Mouse (Mus musculus) heart, postnatal 25 days (tissue): ENCODE results near the gene Ankmy2. TPM values are rescaled to one million over a fixed set of nuclear protein-coding genes. Genes with fewer than 3 reads are reported as not detected.
"Not testable (repeated sequence)": the region's sequence is repeated elsewhere in the genome, so short reads cannot be mapped to it uniquely, and the experiment has no call there.

Experiments used
- DNase-seq: peaks from one replicate; pipeline ENCODE4 v3.0.0; 2022; ENCODE audit warnings: low spot score
- intact Hi-C: fragments of 180-260 bp; cut with DNase I; formaldehyde crosslinking; loops from one replicate; pipeline ENCODE4 v1.15.1; 2025
- total RNA-seq, 2 experiments: library from RNA; stranded (reverse); gene quantifications; 2 replicates each; pipeline ENCODE4 v1.2.3; 2021

Ankmy2 gene
- total RNA-seq, 2 experiments from 2014 or later = 15.5 to 17.1 TPM

DNA sequence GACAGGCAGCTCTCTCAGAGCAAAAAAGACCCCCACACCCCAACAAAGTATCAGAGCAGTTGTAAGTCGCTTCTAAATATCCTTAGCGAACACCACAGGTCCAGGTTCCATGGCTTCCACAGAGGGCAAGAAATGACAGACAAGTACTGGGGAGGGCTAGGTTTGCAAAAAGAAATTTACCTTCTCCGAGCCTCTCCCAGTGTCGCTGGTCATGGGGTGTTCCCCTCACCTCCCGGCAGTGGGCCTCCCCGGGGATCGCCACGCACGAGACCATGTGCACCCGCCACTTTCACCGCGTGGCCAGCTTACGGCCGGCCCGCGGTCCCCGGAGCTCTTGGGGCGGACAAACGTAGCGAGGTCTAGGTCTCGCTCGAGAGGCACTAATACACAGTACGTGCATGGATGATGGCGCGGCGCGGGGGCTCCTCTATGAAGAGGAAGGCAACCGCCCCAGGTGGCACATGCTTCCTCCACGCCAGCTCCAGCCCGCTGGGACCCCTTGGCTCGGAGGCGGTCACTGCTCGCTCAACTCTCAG lies 745 bp upstream of the Ankmy2 start:
- intact Hi-C loops = loop anchor here (5.0 kb wide), 2 partner anchors 44 to 129 kb away; no protein-coding TSS in a partner anchor
- DNase-seq = no peak

DNA sequence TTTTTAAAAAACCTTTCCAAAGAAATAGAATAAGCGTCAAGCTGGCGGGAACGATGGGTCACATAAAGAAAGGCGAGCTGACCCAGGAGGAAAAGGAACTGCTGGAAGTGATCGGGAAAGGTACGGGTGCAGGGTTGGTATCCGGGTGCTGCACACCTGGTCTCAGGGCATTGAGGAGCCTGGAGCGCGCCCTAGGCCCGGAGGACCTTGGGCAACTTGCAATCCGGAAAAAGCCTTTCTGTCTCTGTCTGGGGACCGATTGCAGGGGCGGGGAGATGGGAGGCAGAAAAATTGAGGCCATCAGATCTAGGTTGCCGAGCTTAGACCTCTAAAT lies 357 bp downstream of the Ankmy2 start:
- intact Hi-C loops = loop anchor here (5.0 kb wide), 2 partner anchors 45 to 130 kb away; no protein-coding TSS in a partner anchor
- DNase-seq = no peak

DNA sequence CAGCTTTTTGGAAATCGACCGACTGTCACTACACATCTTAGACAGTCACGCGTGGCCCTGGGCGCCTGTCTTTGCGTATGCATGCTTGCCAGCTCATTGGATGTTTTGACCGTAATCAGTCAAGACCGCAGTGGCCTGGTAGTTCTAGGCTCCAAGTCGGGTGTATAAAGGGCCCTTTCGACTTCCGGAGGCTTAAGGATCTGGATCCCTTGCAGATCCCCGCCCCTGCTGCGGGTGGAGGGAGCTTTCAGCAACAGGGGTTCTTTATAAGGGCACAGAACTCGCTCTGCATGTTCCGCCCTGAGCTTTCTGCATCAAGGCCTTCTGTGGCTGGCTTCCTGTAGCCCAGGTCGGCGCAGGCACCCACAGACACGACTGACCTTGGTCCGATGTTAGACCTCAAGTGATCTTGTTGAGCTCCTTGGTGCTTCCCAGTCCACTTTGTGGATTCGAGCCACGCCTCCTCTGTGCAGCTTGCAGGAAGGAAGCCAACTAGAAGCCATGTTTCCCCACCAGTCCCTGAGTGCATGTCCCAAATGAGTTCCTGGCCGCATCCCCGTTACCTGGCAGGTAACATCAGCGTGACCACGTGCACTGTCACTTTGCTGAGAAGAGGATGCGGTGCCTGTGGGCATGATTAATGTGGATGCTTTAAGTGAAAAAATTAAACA lies 859 bp downstream of the Ankmy2 start, which contains the start of gene Bzw2:
Gene Bzw2 (minus strand): TSS at position 443 of the 671 bp plus-strand sequence.
- intact Hi-C loops = loop anchor here (5.0 kb wide), 2 partner anchors 45 to 130 kb away; no protein-coding TSS in a partner anchor
- peak; percentile 66 for DNase-seq

GRCm38 (mm10) chr12:36164126-36164791 lies 7.3 kb downstream of the Ankmy2 start:
- DNase-seq = no peak
- intact Hi-C loops = no loop called here

DNA sequence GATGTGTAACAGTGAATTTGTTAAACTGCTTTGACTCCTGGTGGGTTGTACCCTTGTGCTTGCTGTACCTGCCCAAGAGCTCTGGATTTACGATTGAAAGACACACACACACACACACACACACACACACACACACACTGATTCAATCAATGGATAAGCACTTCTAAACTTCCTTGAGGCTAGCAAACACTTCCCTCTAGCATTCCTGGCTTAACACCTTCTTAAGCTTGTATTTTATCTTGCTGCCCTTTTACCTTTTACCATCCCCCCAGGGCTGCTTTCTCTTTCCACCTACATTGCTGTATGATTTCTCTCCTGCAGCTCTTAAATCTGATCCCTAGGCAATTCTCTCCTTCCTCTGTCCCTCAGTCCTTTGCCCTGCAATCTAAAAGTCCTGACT lies 8.4 kb downstream of the Ankmy2 start:
- intact Hi-C loops = no loop called here
- no peak for DNase-seq

- DNase-seq = no peak
- intact Hi-C loops = no loop called here
Observed at GRCm38 (mm10) chr12:36177227-36177626, 20.3 kb downstream of the Ankmy2 start.

DNA sequence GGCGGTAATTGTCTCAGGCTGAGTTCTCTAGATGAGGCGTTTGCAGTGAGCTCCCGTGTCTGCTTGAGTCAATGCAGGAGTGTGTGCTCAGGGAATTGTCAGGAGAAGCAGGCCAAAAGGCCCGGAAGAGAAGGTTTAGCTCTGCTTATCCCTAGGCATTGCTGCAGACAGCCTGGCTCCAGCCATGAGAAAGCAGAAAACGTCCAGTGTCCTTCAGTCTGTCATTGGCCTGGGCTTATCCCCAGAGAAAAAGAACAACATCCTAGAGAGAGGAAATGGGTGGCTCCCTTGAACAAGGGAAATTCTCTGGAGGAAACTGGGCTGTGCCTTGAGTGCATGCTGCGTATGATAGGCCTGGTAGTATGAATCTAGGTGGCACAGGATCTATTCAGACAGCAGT lies 25.7 kb downstream of the Ankmy2 start:
- DNase-seq = peak; percentile 19
- intact Hi-C loops = no loop called here

DNA sequence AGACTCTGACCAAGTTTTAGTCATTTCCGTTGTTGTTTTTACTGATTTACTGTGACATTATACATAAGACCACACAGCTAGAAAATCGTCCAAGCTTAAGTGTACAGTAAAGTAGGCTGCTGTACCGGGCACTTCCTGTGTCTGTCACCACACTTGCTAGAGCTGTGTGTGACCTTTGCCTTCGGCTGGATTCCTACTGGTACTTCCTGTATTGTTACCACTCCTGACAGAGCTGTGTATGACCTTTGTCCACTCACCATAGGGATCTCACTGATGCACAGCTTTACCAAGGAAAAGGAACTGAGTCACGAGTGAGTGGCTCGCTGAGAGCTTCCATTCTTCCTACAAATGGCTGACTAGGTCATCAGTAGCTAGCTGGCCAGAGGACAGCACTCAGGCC lies 30.2 kb downstream of the Ankmy2 start:
- intact Hi-C loops = no loop called here
- no peak for DNase-seq

GRCm38 (mm10) chr12:36189610-36190009 lies 32.7 kb downstream of the Ankmy2 start:
- no peak for DNase-seq
- intact Hi-C loops = loop anchor here (10.0 kb wide), 1 partner anchor 295 kb away; no protein-coding TSS in a partner anchor

DNA sequence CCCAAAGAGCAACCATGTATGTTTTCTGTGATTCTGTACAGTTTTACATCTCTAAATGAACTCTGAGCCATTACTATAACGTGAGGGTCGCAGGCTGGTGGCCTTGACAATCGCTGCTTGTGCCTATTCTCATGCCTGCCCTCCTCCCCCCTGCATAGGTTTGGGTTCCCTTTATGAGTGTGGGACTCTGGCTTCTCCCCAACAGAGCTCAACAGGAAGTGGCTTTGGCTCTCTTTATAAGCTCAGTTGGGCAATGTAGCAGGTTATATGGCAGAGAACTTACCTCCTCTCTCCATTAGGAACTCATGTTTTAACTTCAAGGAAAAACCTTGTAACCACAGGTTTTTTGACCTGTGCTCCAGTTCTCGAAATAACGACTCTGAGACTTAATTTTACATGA lies 33.4 kb downstream of the Ankmy2 start:
- intact Hi-C loops = loop anchor here (10.0 kb wide), 1 partner anchor 296 kb away; no protein-coding TSS in a partner anchor
- DNase-seq = no peak

- DNase-seq = no peak
- intact Hi-C loops = loop anchor here (10.0 kb wide), 1 partner anchor 300 kb away; no protein-coding TSS in a partner anchor
Observed at GRCm38 (mm10) chr12:36194976-36195375, 38.1 kb downstream of the Ankmy2 start.

GRCm38 (mm10) chr12:36205579-36206119 lies 48.7 kb downstream of the Ankmy2 start:
- intact Hi-C loops, DNase-seq: not testable (repeated sequence)

- peak; percentile 41 for DNase-seq
- intact Hi-C loops = no loop called here
Observed at GRCm38 (mm10) chr12:36207072-36207799, 50.3 kb downstream of the Ankmy2 start.

DNA sequence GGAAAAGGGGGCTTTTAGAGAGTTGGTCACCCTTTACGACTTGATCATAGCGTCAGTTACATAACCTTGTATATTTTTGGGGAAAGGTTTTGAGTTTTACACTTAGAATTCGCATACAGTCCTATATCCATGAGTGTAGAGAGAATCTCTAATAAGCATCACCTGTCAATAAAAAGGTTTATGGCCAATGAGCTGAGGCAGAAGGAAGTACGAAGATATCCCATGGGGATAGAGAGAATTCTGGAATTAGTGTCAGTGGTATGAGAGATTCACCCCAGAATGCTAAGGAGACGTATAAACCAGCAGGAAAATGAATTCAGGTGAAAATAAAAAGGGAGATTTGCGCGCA lies 50.9 kb downstream of the Ankmy2 start:
- intact Hi-C loops = no loop called here
- DNase-seq = no peak

GRCm38 (mm10) chr12:36208456-36208855 lies 51.5 kb downstream of the Ankmy2 start:
- intact Hi-C loops = no loop called here
- DNase-seq = no peak

DNA sequence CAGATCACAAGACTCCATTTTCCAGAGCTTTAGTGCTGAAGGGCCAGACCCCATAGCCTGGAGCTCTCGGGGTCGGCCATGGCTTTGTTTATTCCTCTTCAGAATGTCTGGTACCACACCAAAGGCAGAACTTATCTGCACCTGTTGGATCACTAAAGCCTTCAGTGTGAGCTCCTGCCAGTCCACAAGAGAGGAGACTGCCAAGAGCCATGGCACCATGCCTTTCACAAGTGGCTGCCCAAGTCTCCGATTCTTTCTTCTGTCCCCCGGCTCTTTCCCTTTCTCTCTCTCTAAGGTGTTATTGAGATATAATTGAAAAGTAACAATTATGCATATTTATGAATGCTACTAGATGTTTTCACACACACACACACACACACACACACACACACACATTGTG lies 53.2 kb downstream of the Ankmy2 start:
- intact Hi-C loops = loop anchor here (10.0 kb wide), 2 partner anchors 175 to 1245 kb away; partner anchors contain the start of genes D630036H23Rik and Ispd
- DNase-seq = no peak

DNA sequence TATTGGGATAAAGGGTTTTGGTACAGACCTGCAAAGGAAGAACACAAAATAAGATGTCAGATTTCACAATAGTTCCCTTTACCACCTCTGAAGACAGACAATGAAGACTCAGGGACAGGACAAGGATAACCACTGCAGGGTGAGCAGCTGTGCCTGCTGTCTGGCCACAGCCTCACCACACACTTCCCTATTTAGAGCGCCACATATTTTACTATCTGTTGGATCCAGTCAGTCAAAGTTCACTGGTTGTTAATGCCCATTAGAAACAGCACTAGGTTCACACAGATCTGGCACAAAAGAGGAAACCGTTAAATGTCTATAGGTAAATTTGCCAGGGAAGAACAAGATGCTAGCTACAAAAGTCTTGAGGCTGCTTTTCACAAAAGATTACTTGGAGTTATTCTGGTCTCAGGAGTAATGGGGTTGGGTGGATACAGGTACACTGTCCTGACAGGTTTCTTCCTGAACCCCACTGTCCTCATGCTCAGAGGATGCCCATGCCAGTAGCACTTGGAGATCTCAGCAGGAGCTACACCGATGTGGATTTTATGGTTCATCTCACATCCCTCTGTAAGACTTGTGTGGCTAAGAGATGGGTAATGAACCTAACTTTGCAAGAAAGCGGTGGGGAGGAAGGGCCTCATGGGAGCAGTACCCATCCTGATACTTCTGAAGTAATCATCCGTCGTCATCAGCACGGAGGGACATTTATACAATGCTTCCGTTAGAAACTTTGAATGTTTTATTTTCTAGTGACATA lies 57.7 kb downstream of the Ankmy2 start:
- no peak for DNase-seq
- intact Hi-C loops = loop anchor here (1.0 to 10.0 kb wide), 3 partner anchors 170 to 1240 kb away; partner anchors contain the start of genes D630036H23Rik and Ispd

- no peak for DNase-seq
- intact Hi-C loops = loop anchor here (1.0 to 10.0 kb wide), 3 partner anchors 170 to 1240 kb away; partner anchors contain the start of genes D630036H23Rik and Ispd
Observed at GRCm38 (mm10) chr12:36215149-36215480, 58.2 kb downstream of the Ankmy2 start.

- intact Hi-C loops = loop anchor here (10.0 kb wide), 2 partner anchors 169 to 1239 kb away; partner anchors contain the start of genes D630036H23Rik and Ispd
- DNase-seq = no peak
Observed at GRCm38 (mm10) chr12:36216230-36216629, 59.3 kb downstream of the Ankmy2 start.
